Mouse (Mus musculus): ENCODE measurements around the gene Dpf2. TPM values are rescaled to one million over a fixed set of nuclear protein-coding genes. Genes with fewer than 3 reads are reported as not detected.
A peak's percentile ranks its signal among the peaks of the same experiment; 100 is the strongest.

The Dpf2 gene
- polyA plus RNA-seq, 1 experiment from 2014 or later, result 128 TPM

DNA sequence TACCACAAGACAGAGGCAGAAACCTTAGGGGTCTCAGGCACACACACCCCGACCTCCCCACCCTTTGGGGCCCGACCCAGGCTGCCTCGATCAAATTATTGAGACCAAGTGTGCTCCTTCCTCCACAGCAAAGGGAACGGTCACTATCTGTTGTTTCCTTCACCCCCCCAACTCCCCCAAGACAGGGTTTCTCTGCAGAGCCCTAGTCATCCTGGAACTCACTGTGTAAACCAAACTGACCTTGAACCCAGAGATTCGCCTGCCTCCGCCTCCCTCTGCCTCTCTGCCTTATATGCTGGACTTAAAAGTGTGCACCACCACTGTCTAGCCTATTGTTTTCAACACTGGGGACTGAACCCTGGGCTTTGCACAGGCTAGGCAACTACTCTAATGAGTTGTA, 41.1 kb downstream of the Dpf2 start:
- peaks cover 45% of the 10 kb centered on the region for H3K4me1 ChIP-seq (replicated peaks)
- WGBS, result 60% methylated on average over 6 of the region's 6 CpGs
- H3K4me3 ChIP-seq, result no peak overlapping the region
- no peak for ATAC-seq (ENCODE audit: low FRiP score)
- H3K27ac ChIP-seq, result peak overlapping the region; percentile 76; the same call in 1 of the 2 replicates
- peak overlapping the region; percentile 53 for H3K9ac ChIP-seq
- H3K4me2 ChIP-seq, result 0 out of 2 replicates have a peak overlapping the region, but pooled peaks have one; percentile 16
- H3K9me3 ChIP-seq, result no peaks in the 10 kb centered on the region
- no peaks in the 10 kb centered on the region for H3K27me3 ChIP-seq
- peaks cover 40% of the 10 kb centered on the region for H3K36me3 ChIP-seq

DNA sequence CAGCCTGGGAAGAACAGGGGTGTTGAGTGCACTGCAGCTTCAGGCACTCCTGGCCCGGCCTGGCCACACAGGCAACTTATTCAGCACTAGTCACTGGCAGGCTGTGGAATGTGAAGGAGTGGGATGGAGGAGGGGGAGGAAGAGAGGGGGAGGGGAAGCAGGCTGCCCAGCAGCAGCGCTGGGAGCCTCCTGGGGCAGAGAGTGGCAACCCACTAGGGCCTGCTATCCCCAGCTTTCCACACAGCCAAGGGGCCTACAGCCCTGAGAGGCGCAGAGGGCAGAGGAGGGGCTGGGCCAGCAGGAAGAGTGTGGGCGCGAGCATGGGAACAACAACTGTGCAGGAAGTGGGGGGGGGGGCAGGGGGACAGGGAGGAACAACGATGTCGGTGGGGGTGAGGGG, 41.5 kb downstream of the Dpf2 start:
- H3K9ac ChIP-seq, result peak overlapping the region; percentile 53
- H3K9me3 ChIP-seq, result no peaks in the 10 kb centered on the region
- 10% methylated on average over 6 of the region's 7 CpGs for WGBS
- H3K4me2 ChIP-seq, result peak overlapping the region; percentile 16; the same call in 1 of the 2 replicates
- H3K4me3 ChIP-seq, result no peak overlapping the region
- peak overlapping the region; percentile 76 for H3K27ac ChIP-seq
- peaks cover 45% of the 10 kb centered on the region for H3K4me1 ChIP-seq (replicated peaks)
- ATAC-seq (ENCODE audit: low FRiP score), result peak; percentile 17; the same call in 1 of the 2 replicates
- no peaks in the 10 kb centered on the region for H3K27me3 ChIP-seq
- peaks cover 44% of the 10 kb centered on the region for H3K36me3 ChIP-seq

DNA sequence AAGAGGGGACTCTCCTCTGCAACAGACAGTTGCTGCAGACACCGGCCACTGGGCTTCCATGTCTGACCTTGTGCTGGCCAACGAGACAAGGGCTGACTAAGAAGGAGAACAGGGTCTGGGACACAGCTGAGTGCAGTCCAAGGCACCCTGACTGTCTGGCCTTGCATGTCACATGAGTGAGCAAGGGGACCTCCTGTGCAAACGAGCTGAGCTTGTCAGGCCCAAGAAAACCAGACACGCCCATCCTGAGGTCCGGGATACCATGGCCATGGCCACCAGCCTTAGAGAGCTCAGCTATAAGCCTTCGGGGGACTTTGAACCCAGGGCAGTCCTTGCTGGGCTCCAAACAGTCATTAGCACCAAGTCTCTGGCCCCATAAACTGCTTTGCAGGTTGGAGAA, 44.7 kb downstream of the Dpf2 start:
- Histone ChIP-seq H3K4me3 (no peak overlapping the region), H3K9ac (no peak overlapping the region), H3K27ac (no peak overlapping the region), H3K9me3 (no peaks in the 10 kb centered on the region), H3K4me2 (no peak overlapping the region), H3K36me3 (peaks cover 76% of the 10 kb centered on the region), H3K4me1 (replicated peaks) (peaks cover 21% of the 10 kb centered on the region), H3K27me3 (no peaks in the 10 kb centered on the region)
- WGBS, result 87% methylated on average over 6 of the region's 6 CpGs
- no peak for ATAC-seq (ENCODE audit: low FRiP score)

DNA sequence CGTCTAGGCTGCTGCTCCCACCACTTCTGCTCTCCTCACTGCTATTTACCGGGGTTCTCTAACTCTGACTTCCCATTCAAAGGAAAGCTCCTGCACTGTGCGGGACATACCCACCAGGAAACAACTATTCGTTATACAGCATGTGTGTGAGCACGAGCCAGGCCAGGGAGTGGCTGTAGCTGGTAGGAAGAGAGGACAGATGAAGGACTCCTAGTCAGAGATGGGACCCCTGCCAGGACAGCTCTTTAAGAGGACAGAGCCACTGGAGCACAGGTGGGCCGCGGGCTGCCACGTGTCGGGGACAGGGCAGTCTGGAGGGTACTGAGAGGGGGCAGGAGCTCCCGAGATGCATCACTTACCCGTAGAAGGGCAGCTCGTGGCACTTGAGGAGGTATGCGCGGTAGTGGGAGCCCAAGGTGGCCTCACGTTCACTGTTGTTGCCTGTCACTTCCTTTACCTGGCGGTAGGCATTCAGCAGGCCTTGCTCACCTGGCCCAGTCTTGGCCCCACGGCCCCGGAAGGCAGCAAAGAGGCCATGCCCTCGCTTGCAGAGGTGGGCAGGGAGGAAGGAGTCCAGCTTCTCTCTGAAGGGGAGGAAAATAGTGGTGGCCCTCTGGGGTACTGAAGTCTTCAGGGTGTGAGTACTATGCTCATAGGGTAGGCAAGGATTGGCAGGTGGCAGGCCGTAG, 48.0 kb downstream of the Dpf2 start:
- WGBS, result 95% methylated on average over 20 of the region's 20 CpGs
- Histone ChIP-seq H3K4me3 (no peak overlapping the region), H3K4me2 (no peak overlapping the region), H3K9ac (no peak overlapping the region), H3K27ac (no peak overlapping the region), H3K36me3 (peaks cover 94% of the 10 kb centered on the region), H3K9me3 (no peaks in the 10 kb centered on the region), H3K27me3 (no peaks in the 10 kb centered on the region), H3K4me1 (replicated peaks) (no peaks in the 10 kb centered on the region)
- no peak for ATAC-seq (ENCODE audit: low FRiP score)

DNA sequence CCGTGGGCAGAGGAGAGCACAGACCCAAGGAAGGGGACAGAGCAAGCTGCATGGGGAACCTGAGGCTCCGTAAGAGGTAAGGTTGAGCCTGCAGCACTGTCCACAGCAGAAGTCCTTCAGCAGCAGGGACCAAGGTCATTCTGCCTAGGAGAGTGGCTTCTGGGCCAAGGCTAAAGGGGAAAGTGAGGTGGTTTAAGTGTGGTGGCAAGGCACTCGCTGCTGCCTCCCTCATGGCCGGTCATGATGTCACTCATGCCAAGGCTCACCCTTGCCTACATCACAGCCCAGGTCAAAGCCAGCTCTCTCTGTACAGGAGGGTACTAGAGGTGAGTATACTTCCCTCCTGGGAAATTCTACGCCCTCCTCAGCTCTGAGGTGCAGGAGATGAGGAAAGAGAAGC, 49.0 kb downstream of the Dpf2 start:
- no peak overlapping the region; the same call in 1 of the 2 replicates for H3K9ac ChIP-seq
- H3K27me3 ChIP-seq, result no peaks in the 10 kb centered on the region
- WGBS, result 95% methylated on average over 5 of the region's 5 CpGs
- H3K36me3 ChIP-seq, result peaks cover 99% of the 10 kb centered on the region
- H3K9me3 ChIP-seq, result no peaks in the 10 kb centered on the region
- H3K27ac ChIP-seq, result no peak overlapping the region
- no peak for ATAC-seq (ENCODE audit: low FRiP score)
- H3K4me1 ChIP-seq (replicated peaks), result no peaks in the 10 kb centered on the region
- H3K4me3 ChIP-seq, result no peak overlapping the region
- H3K4me2 ChIP-seq, result no peak overlapping the region

DNA sequence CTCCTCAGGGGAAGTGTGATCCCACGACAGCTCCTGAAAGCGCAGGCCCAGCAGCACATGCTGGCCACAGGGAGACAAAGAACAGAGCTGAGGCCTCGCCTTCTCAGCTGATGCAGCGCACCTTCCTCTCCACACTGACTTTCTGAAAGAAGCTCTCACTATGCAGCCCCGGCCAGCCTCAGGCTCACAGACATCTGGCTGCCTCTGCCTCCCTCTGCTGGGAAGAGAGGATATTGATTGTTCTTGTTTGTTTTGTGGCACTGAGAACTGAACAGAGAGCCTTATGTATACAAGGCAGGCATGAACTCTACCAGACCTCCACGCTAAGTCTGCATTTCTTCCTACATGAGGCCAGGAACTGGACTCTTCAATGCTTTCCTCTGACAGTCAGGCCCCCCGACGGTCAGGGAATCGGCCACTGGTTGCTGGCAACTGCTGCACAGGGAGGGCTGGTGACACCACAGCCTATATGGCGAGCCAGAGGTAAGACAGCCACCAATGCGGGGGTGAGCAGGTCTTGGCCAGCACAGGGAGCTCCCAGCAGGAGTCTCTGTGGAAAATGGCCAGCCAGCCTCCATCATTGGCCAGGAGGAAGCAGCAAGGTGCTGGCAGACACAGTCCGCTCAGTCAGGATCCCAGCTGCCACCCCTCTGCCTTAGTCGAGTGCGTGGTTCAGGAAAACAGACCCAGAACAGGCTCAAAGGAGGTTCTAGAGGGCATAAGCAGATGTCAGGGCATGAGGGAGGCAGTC, 50.3 kb downstream of the Dpf2 start:
- Histone ChIP-seq H3K27ac (no peak overlapping the region), H3K4me3 (no peak overlapping the region), H3K36me3 (peaks cover 99% of the 10 kb centered on the region), H3K27me3 (no peaks in the 10 kb centered on the region), H3K9me3 (no peaks in the 10 kb centered on the region), H3K4me1 (replicated peaks) (no peaks in the 10 kb centered on the region), H3K9ac (no peak overlapping the region), H3K4me2 (no peak overlapping the region)
- ATAC-seq (ENCODE audit: low FRiP score), result no peak
- 96% methylated on average over 14 of the region's 14 CpGs for WGBS

DNA sequence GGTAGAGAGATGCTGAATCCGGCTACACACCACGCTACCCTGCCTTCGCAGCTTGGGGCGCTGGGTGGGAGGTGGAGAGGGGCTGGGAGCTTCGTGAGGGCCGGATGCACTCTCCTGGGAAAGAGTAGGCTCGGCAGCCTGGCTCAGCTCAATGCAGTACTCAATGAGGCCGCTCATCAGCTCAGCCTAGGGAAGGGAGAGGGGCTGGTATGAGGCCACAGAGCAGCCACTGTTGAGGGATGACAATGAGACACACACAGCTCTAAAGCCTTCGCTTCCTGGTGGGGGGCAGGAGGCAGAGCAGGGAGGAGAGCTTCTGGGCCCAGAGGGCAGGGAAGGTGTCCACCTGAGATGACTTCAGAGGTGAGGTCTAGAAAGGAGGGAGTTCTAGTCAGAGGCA, 56.2 kb downstream of the Dpf2 start:
- Histone ChIP-seq H3K27ac (no peak overlapping the region), H3K4me1 (replicated peaks) (peaks cover 1% of the 10 kb centered on the region; the same call in 1 of the 2 replicates), H3K4me3 (no peak overlapping the region), H3K9me3 (no peaks in the 10 kb centered on the region), H3K27me3 (no peaks in the 10 kb centered on the region), H3K9ac (no peak overlapping the region; the same call in 1 of the 2 replicates), H3K36me3 (peaks cover 86% of the 10 kb centered on the region), H3K4me2 (no peak overlapping the region)
- WGBS, result 83% methylated on average over 9 of the region's 9 CpGs
- no peak for ATAC-seq (ENCODE audit: low FRiP score)

DNA sequence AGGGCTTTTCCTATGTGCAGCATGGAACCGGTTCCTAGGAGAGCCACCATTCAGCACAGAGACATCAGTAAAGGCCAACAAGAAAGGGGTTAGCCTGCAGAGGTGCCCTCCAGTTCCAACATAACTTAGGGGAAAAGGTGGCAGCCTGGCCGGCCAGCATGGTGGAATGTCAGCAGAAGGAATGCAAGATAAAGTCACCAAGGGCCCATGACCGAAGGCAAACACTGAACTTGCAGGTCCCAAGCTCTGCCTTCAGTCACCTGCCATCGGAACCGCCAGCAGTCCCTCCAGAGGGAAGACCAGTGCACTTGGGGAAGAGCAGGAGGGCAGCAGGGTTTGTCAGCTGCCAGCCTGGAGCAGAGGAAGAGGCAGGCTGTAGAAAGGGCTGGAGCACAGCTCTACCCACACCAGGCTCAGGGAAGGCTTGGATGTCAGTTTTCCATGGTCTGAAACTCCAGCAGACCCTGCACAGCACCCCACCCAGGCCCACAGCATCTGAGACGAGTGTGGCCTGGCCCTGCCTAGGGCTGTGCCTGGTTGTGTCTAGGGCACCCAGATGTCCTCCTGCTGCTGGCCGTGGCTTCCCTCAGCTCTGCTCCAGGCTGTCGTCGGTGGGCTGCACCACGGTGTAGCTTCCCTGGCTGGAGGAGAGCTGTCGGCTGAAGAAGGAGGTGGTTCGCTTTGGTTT, 60.6 kb downstream of the Dpf2 start:
- H3K4me3 ChIP-seq, result no peak overlapping the region
- WGBS, result 91% methylated on average over 12 of the region's 12 CpGs
- peaks cover 43% of the 10 kb centered on the region for H3K36me3 ChIP-seq
- no peak for ATAC-seq (ENCODE audit: low FRiP score)
- no peak overlapping the region for H3K27ac ChIP-seq
- H3K4me2 ChIP-seq, result no peak overlapping the region
- no peaks in the 10 kb centered on the region for H3K27me3 ChIP-seq
- peak overlapping the region; percentile 49 for H3K9ac ChIP-seq
- H3K4me1 ChIP-seq (replicated peaks), result peaks cover 38% of the 10 kb centered on the region
- H3K9me3 ChIP-seq, result no peaks in the 10 kb centered on the region

DNA sequence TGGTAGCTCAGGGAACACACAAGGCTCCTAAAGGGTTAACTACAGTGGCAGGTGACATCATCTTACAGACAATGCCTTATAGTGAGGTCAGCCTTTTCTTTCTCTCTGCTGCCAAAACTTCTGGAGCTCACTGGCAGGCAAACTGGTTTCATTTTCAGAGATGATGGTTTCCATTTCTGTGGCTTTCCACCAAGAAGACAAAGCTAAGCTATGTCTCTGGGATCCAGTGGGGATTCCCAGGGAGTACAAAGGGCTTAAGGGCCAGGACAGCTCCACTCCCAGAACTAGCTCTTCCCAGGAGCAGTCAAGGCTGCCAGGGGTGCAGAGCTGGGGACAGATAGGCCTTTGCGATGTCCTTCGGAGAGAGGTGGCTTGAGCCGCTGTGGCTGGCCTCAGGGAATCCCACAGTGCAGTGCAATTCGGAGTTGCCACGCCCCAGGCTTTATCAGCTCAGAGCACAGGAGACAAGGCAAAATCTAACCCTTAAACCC, 61.3 kb downstream of the Dpf2 start:
- H3K27ac ChIP-seq, result no peak overlapping the region; the same call in 1 of the 2 replicates
- no peaks in the 10 kb centered on the region for H3K27me3 ChIP-seq
- WGBS, result 75% methylated on average over 5 of the region's 5 CpGs
- ATAC-seq (ENCODE audit: low FRiP score), result no peak
- H3K9me3 ChIP-seq, result no peaks in the 10 kb centered on the region
- no peak overlapping the region for H3K4me2 ChIP-seq
- peaks cover 45% of the 10 kb centered on the region for H3K4me1 ChIP-seq (replicated peaks)
- H3K36me3 ChIP-seq, result peaks cover 36% of the 10 kb centered on the region
- peak overlapping the region; percentile 49 for H3K9ac ChIP-seq
- H3K4me3 ChIP-seq, result no peak overlapping the region

DNA sequence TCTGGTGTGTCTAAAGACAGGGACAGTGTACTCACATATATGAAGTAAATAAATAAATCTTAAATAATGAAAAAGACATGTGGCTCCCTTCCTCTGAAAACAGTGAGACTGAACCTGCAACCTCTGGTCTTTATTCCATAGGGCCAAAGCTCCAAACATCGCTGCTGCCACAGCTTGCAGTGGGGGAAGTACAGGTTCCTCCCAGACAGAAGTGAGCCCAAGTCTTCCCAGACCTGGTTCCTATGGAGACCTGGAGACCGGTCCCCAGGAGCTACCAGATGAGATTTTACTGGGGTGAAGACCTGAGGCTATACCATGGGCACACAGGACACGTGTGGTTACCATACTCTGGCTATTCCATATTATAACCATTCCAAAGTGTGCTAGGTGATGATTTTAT, 62.0 kb downstream of the Dpf2 start:
- Histone ChIP-seq H3K9ac (no peak overlapping the region), H3K4me3 (no peak overlapping the region), H3K27ac (no peak overlapping the region), H3K4me2 (no peak overlapping the region), H3K36me3 (peaks cover 31% of the 10 kb centered on the region), H3K27me3 (no peaks in the 10 kb centered on the region), H3K9me3 (no peaks in the 10 kb centered on the region), H3K4me1 (replicated peaks) (peaks cover 49% of the 10 kb centered on the region)
- ATAC-seq (ENCODE audit: low FRiP score), result no peak
- 86% methylated on average over 3 of the region's 3 CpGs for WGBS

DNA sequence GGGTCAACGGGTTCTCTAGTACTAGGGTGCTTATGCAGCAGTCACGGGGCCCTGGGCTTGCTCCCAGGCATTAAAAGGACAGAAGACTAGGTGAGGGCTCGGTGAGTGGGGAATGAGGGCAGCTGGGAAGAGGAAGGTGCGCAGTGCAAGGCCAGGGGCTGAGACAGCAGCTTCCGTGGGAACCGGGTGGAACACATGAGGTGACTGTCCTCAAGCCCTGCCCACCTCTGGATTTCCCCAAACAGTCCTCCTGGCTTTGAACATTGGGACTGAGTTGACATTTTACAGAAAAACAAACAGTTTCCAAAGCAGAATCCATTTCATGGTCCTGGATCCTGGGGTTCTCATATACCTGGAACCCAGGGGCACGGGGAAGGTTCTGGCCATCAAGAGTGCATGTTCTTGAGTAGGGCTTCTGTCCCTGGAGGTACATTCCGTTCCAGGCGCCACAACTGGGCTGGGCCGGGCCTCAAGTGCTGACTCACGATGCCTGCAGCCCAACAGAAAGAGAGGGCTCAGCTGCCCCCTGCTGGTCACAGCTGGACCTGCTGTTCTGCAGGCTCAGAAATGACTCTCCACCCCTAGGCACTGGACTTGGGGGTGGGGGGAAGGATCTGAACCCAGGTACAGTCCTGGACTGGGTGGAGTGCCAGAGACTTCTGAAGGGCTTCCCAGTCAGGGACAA, 62.8 kb downstream of the Dpf2 start:
- WGBS, result 29% methylated on average over 11 of the region's 11 CpGs

More for the DNA sequence above, 62.8 kb downstream of the Dpf2 start:
- Histone ChIP-seq H3K4me1 (replicated peaks) (peaks cover 56% of the 10 kb centered on the region), H3K4me3 (no peak overlapping the region), H3K27ac (peak overlapping the region; percentile 64), H3K4me2 (peak overlapping the region; percentile 11; the same call in 1 of the 2 replicates), H3K9ac (0 out of 2 replicates have a peak overlapping the region, but pooled peaks have one; percentile 35), H3K36me3 (peaks cover 22% of the 10 kb centered on the region), H3K9me3 (no peaks in the 10 kb centered on the region), H3K27me3 (no peaks in the 10 kb centered on the region)
- ATAC-seq (ENCODE audit: low FRiP score), result 0 out of 2 replicates have a peak, but pooled peaks have one; percentile 3
